Mouse (Mus musculus): ENCODE measurements around the gene Pin1rt1. TPM values are rescaled to one million over a fixed set of nuclear protein-coding genes. Genes with fewer than 3 reads are reported as not detected.

Pin1rt1 gene
- polyA plus RNA-seq, 1 experiment from 2014 or later = not detected

GRCm38 (mm10) chr2:104704355-104704754, 11.8 kb downstream of the Pin1rt1 start:
- no peak overlapping the region for H3K4me2 ChIP-seq (ENCODE audit: low read depth, severe bottlenecking)
- H3K9ac ChIP-seq (ENCODE audit: low read length) = no peak overlapping the region
- ATAC-seq (ENCODE audit: insufficient number of reproducible peaks, low FRiP score, low TSS enrichment, low read depth) (no peak), DNase-seq (ENCODE audit: low spot score) (no peak)
- no peaks in the 10 kb centered on the region for H3K9me3 ChIP-seq (ENCODE audit: control insufficient read depth, low read length)
- WGBS = 94% methylated on average over 3 of the region's 3 CpGs
- H3K4me1 ChIP-seq (ENCODE audit: control insufficient read depth, insufficient read depth, low read length) = no peaks in the 10 kb centered on the region
- no peaks in the 10 kb centered on the region for H3K27me3 ChIP-seq (ENCODE audit: control insufficient read depth, insufficient read depth, low read length)
- no peak overlapping the region for H3K27ac ChIP-seq (replicated peaks; ENCODE audit: low read depth, low read length)
- H3K4me3 ChIP-seq (ENCODE audit: low read depth, low read length) = no peak overlapping the region
- no peaks in the 10 kb centered on the region for H3K36me3 ChIP-seq (ENCODE audit: control insufficient read depth, insufficient read depth, low read length)

DNA sequence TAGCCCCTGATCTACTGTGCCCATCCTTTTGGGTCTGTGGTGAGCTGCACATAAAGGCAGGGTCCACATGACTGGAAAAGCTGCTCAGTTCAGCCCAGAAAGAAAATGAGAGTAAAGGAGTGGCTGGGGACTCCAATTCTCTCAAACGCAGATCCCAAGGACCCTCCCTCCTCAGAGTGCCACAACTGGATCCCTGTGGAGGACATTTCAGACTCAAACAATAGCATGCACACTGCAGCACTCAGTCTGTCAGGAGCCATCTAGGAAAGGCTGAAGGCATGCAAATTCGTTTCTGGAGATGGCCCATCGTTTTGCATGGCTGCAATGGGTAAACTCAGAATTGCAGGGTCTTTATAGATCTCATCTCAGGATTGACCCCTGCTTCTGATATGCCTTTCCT, 13.0 kb downstream of the Pin1rt1 start:
- no peaks in the 10 kb centered on the region for H3K9me3 ChIP-seq (ENCODE audit: control insufficient read depth, low read length)
- H3K36me3 ChIP-seq (ENCODE audit: control insufficient read depth, insufficient read depth, low read length) = no peaks in the 10 kb centered on the region
- 80% methylated on average over 3 of the region's 3 CpGs for WGBS
- ATAC-seq (ENCODE audit: insufficient number of reproducible peaks, low FRiP score, low TSS enrichment, low read depth) (no peak), DNase-seq (ENCODE audit: low spot score) (no peak)
- H3K4me2 ChIP-seq (ENCODE audit: low read depth, severe bottlenecking) = no peak overlapping the region
- no peaks in the 10 kb centered on the region for H3K27me3 ChIP-seq (ENCODE audit: control insufficient read depth, insufficient read depth, low read length)
- no peak overlapping the region for H3K9ac ChIP-seq (ENCODE audit: low read length)
- no peaks in the 10 kb centered on the region for H3K4me1 ChIP-seq (ENCODE audit: control insufficient read depth, insufficient read depth, low read length)
- no peak overlapping the region for H3K4me3 ChIP-seq (ENCODE audit: low read depth, low read length)
- H3K27ac ChIP-seq (replicated peaks; ENCODE audit: low read depth, low read length) = no peak overlapping the region

DNA sequence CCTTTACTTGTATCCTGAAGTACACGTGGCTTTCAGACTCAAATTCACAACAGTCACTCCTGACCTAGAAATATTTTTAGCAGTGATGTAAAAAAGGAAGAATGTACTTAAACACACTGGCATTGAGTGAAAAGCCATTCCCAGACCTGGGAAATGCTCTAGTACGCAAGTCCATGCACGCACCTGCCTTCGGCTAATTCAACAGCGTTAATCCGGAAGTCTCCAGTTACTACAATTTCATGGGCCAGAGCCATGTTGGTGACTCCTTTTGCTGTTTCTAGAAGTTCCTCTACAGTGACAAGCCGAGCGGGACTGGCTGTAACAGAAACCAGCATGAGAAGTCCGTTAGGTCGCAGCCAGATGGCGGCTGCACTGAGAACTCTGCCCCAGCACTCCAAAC, 16.5 kb downstream of the Pin1rt1 start:
- Histone ChIP-seq H3K27me3 (ENCODE audit: control insufficient read depth, insufficient read depth, low read length) (no peaks in the 10 kb centered on the region), H3K4me2 (ENCODE audit: low read depth, severe bottlenecking) (no peak overlapping the region), H3K4me3 (ENCODE audit: low read depth, low read length) (no peak overlapping the region), H3K9me3 (ENCODE audit: control insufficient read depth, low read length) (no peaks in the 10 kb centered on the region), H3K9ac (ENCODE audit: low read length) (no peak overlapping the region), H3K4me1 (ENCODE audit: control insufficient read depth, insufficient read depth, low read length) (no peaks in the 10 kb centered on the region), H3K36me3 (ENCODE audit: control insufficient read depth, insufficient read depth, low read length) (no peaks in the 10 kb centered on the region), H3K27ac (replicated peaks; ENCODE audit: low read depth, low read length) (no peak overlapping the region)
- no peak for DNase-seq (ENCODE audit: low spot score)
- WGBS = 77% methylated on average over 11 of the region's 11 CpGs
- ATAC-seq (ENCODE audit: insufficient number of reproducible peaks, low FRiP score, low TSS enrichment, low read depth) = no peak

DNA sequence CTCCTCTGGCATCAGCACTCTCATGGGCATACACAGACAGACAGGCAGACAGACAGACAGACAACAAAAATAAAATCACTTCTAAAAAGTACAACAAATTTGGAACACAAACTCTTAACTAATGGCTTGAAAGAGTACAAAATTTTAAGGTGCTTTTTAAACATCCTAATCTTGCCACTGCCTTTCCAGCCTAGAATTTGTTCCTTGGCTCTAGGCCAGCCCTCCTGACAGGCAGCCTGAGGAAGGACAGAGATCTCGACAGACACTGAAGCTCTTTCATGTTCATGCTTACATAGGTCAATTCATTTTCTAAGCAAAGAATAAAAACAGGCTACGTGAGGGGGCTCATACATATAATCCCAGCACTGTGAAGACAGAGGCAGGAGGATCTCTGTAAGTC, 23.6 kb downstream of the Pin1rt1 start:
- Histone ChIP-seq H3K27ac (replicated peaks; ENCODE audit: low read depth, low read length) (no peak overlapping the region), H3K9me3 (ENCODE audit: control insufficient read depth, low read length) (no peaks in the 10 kb centered on the region), H3K36me3 (ENCODE audit: control insufficient read depth, insufficient read depth, low read length) (no peaks in the 10 kb centered on the region), H3K9ac (ENCODE audit: low read length) (no peak overlapping the region), H3K4me3 (ENCODE audit: low read depth, low read length) (no peak overlapping the region), H3K27me3 (ENCODE audit: control insufficient read depth, insufficient read depth, low read length) (no peaks in the 10 kb centered on the region), H3K4me1 (ENCODE audit: control insufficient read depth, insufficient read depth, low read length) (no peaks in the 10 kb centered on the region), H3K4me2 (ENCODE audit: low read depth, severe bottlenecking) (no peak overlapping the region)
- DNase-seq (ENCODE audit: low spot score) (no peak), ATAC-seq (ENCODE audit: insufficient number of reproducible peaks, low FRiP score, low TSS enrichment, low read depth) (no peak)
- 86% methylated on average over 2 of the region's 2 CpGs for WGBS

- ATAC-seq (ENCODE audit: insufficient number of reproducible peaks, low FRiP score, low TSS enrichment, low read depth) (no peak), DNase-seq (ENCODE audit: low spot score) (no peak)
- Histone ChIP-seq H3K4me3 (ENCODE audit: low read depth, low read length) (no peak overlapping the region), H3K36me3 (ENCODE audit: control insufficient read depth, insufficient read depth, low read length) (no peaks in the 10 kb centered on the region), H3K9me3 (ENCODE audit: control insufficient read depth, low read length) (no peaks in the 10 kb centered on the region), H3K9ac (ENCODE audit: low read length) (no peak overlapping the region), H3K4me2 (ENCODE audit: low read depth, severe bottlenecking) (no peak overlapping the region), H3K4me1 (ENCODE audit: control insufficient read depth, insufficient read depth, low read length) (no peaks in the 10 kb centered on the region), H3K27ac (replicated peaks; ENCODE audit: low read depth, low read length) (no peak overlapping the region), H3K27me3 (ENCODE audit: control insufficient read depth, insufficient read depth, low read length) (no peaks in the 10 kb centered on the region)
- WGBS = 86% methylated on average over 4 of the region's 4 CpGs
These were observed 25.5 kb downstream of the Pin1rt1 start for GRCm38 (mm10) chr2:104690720-104691119.

DNA sequence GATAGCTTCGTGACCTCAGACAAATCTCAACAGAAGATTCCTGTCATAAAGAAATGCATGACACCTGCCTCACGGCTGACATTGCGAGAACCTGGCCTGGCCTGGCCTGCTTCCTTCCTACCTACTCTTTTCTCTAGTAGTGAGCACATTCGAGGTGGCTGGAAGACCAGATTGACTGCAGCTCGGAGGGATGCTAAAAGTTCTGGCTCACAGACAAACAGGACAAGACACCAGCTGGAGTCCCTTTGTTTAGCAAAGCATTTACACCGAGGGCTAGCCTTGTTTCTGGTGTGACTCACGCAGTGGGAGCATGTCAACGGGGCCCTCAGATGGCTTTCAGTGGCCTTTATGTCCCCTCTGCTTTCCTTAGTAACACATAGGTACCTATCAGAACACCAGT, 27.5 kb downstream of the Pin1rt1 start:
- peaks cover 2% of the 10 kb centered on the region; the same call in 1 of the 2 replicates for H3K36me3 ChIP-seq (ENCODE audit: control insufficient read depth, insufficient read depth, low read length)
- no peak overlapping the region for H3K9ac ChIP-seq (ENCODE audit: low read length)
- H3K9me3 ChIP-seq (ENCODE audit: control insufficient read depth, low read length) = no peaks in the 10 kb centered on the region
- DNase-seq (ENCODE audit: low spot score) = no peak
- H3K4me1 ChIP-seq (ENCODE audit: control insufficient read depth, insufficient read depth, low read length) = no peaks in the 10 kb centered on the region
- no peak overlapping the region for H3K27ac ChIP-seq (replicated peaks; ENCODE audit: low read depth, low read length)
- 86% methylated on average over 8 of the region's 8 CpGs for WGBS
- ATAC-seq (ENCODE audit: insufficient number of reproducible peaks, low FRiP score, low TSS enrichment, low read depth) = no peak
- no peaks in the 10 kb centered on the region for H3K27me3 ChIP-seq (ENCODE audit: control insufficient read depth, insufficient read depth, low read length)
- no peak overlapping the region for H3K4me2 ChIP-seq (ENCODE audit: low read depth, severe bottlenecking)
- H3K4me3 ChIP-seq (ENCODE audit: low read depth, low read length) = no peak overlapping the region

DNA sequence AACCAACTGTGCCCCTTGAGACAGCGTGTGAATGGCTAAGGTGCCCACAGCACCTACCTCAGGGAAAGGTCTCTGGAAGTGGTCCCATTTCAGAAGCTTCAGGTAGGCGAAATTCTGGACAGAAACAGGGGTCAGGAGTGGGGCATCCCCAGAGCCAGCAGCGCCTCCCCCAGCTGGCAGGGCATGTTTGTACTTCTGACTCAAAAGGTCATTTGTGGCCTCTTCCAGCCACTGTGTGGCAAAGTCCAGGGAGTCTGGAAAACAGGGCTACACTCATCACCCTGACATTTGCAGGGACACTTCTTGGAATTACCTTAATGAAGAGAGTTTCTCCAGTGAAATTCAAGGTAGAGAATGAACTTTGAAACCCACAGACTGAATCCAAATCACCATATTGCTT, 27.9 kb downstream of the Pin1rt1 start:
- ATAC-seq (ENCODE audit: insufficient number of reproducible peaks, low FRiP score, low TSS enrichment, low read depth) (no peak), DNase-seq (ENCODE audit: low spot score) (no peak)
- Histone ChIP-seq H3K9me3 (ENCODE audit: control insufficient read depth, low read length) (no peaks in the 10 kb centered on the region), H3K9ac (ENCODE audit: low read length) (no peak overlapping the region), H3K4me3 (ENCODE audit: low read depth, low read length) (no peak overlapping the region), H3K4me1 (ENCODE audit: control insufficient read depth, insufficient read depth, low read length) (no peaks in the 10 kb centered on the region), H3K27ac (replicated peaks; ENCODE audit: low read depth, low read length) (no peak overlapping the region), H3K36me3 (ENCODE audit: control insufficient read depth, insufficient read depth, low read length) (peaks cover 2% of the 10 kb centered on the region; the same call in 1 of the 2 replicates), H3K27me3 (ENCODE audit: control insufficient read depth, insufficient read depth, low read length) (no peaks in the 10 kb centered on the region), H3K4me2 (ENCODE audit: low read depth, severe bottlenecking) (no peak overlapping the region)
- 80% methylated on average over 3 of the region's 3 CpGs for WGBS

GRCm38 (mm10) chr2:104687261-104687660, 28.9 kb downstream of the Pin1rt1 start:
- H3K9me3 ChIP-seq (ENCODE audit: control insufficient read depth, low read length) = no peaks in the 10 kb centered on the region
- H3K36me3 ChIP-seq (ENCODE audit: control insufficient read depth, insufficient read depth, low read length) = peaks cover 2% of the 10 kb centered on the region; the same call in 1 of the 2 replicates
- no peak for DNase-seq (ENCODE audit: low spot score)
- ATAC-seq (ENCODE audit: insufficient number of reproducible peaks, low FRiP score, low TSS enrichment, low read depth) = no peak
- no peak overlapping the region for H3K9ac ChIP-seq (ENCODE audit: low read length)
- WGBS = 74% methylated on average over 3 of the region's 3 CpGs
- no peak overlapping the region for H3K4me3 ChIP-seq (ENCODE audit: low read depth, low read length)
- no peaks in the 10 kb centered on the region for H3K4me1 ChIP-seq (ENCODE audit: control insufficient read depth, insufficient read depth, low read length)
- no peaks in the 10 kb centered on the region for H3K27me3 ChIP-seq (ENCODE audit: control insufficient read depth, insufficient read depth, low read length)
- H3K27ac ChIP-seq (replicated peaks; ENCODE audit: low read depth, low read length) = no peak overlapping the region
- no peak overlapping the region for H3K4me2 ChIP-seq (ENCODE audit: low read depth, severe bottlenecking)

GRCm38 (mm10) chr2:104685418-104685817, 30.8 kb downstream of the Pin1rt1 start:
- no peak overlapping the region for H3K4me3 ChIP-seq (ENCODE audit: low read depth, low read length)

More at GRCm38 (mm10) chr2:104685418-104685817, 30.8 kb downstream of the Pin1rt1 start:
- no peaks in the 10 kb centered on the region for H3K9me3 ChIP-seq (ENCODE audit: control insufficient read depth, low read length)
- H3K27me3 ChIP-seq (ENCODE audit: control insufficient read depth, insufficient read depth, low read length) = no peaks in the 10 kb centered on the region
- peaks cover 2% of the 10 kb centered on the region; the same call in 1 of the 2 replicates for H3K36me3 ChIP-seq (ENCODE audit: control insufficient read depth, insufficient read depth, low read length)
- no peak overlapping the region for H3K9ac ChIP-seq (ENCODE audit: low read length)
- 6% methylated on average over 13 of the region's 13 CpGs for WGBS
- no peaks in the 10 kb centered on the region for H3K4me1 ChIP-seq (ENCODE audit: control insufficient read depth, insufficient read depth, low read length)
- H3K27ac ChIP-seq (replicated peaks; ENCODE audit: low read depth, low read length) = no peak overlapping the region
- DNase-seq (ENCODE audit: low spot score) = peak; percentile 91
- no peak overlapping the region for H3K4me2 ChIP-seq (ENCODE audit: low read depth, severe bottlenecking)
- peak; percentile 87 for ATAC-seq (ENCODE audit: insufficient number of reproducible peaks, low FRiP score, low TSS enrichment, low read depth)
